Mouse (Mus musculus): ENCODE data around the gene Ell.

- TF ChIP-seq CTCF (IDR thresholded peaks at IDR 0.05; ENCODE audit: extremely low read depth, insufficient read length, insufficient replicate concordance, low read depth, low read length) (peak; percentile 83), POLR2A (IDR thresholded peaks at IDR 0.05; ENCODE audit: low read depth, low read length) (no peak)
Measured at GRCm38 (mm10) chr8:70611849-70612248, 72.6 kb downstream of the Ell start.

All from small intestine, adult 2 months (tissue).